Mouse (Mus musculus) MEL (cell line): ENCODE measurements around the gene Ing5. TPM values are rescaled to one million over a fixed set of nuclear protein-coding genes. Genes with fewer than 3 reads are reported as not detected.
"Not testable (repeated sequence)": the region's sequence is repeated elsewhere in the genome, so short reads cannot be mapped to it uniquely, and the experiment has no call there.

Experiments used
- DNase-seq: peaks from one replicate; pipeline ENCODE4 v3.0.0; 2011; ENCODE audit warnings: low read depth, low spot score
- H3K27ac ChIP-seq: 2 replicates; pipeline ENCODE4 v1.5.1; 2012; ENCODE audit warnings: low read depth, mild to moderate bottlenecking, control low read depth, low read length, moderate library complexity; ENCODE audit not compliant: control insufficient read depth
- H3K27me3 ChIP-seq, 2 experiments: fragments of 150-350 bp in 1 of 2; sonication (generic) in 1 of 2; 2 replicates each; pipeline ENCODE4 v1.6.1; 2012; ENCODE audit warnings: low read length in 2 of 2, mild to moderate bottlenecking in 2 of 2, improper control_type of control experiment in 1 of 2, moderate library complexity in 1 of 2; ENCODE audit not compliant: insufficient read depth in 2 of 2, control insufficient read depth in 1 of 2
- H3K36me3 ChIP-seq, 2 experiments: 2 replicates each; pipeline ENCODE4 v1.6.1; 2012 to 2014; ENCODE audit warnings: low read length in 2 of 2, improper control_type of control experiment in 1 of 2, inconsistent platforms in 1 of 2, mild to moderate bottlenecking in 1 of 2; ENCODE audit not compliant: insufficient read depth in 2 of 2, control insufficient read depth in 1 of 2
- H3K4me1 ChIP-seq, 2 experiments: fragments of 150-350 bp in 1 of 2; sonication (generic) in 1 of 2; 2 replicates each; pipeline ENCODE4 v1.6.1; 2012; ENCODE audit warnings: low read length in 2 of 2, improper control_type of control experiment in 1 of 2, mild to moderate bottlenecking in 1 of 2; ENCODE audit not compliant: insufficient read depth in 2 of 2, control insufficient read depth in 1 of 2
- H3K4me3 ChIP-seq, 2 experiments: fragments of 150-350 bp in 1 of 2; sonication (generic) in 1 of 2; 2 replicates each; pipeline ENCODE4 v1.5.1; 2012; ENCODE audit warnings: low read depth in 2 of 2, low read length in 2 of 2, mild to moderate bottlenecking in 2 of 2, moderate library complexity in 2 of 2, control low read depth in 1 of 2, improper control_type of control experiment in 1 of 2; ENCODE audit not compliant: control insufficient read depth in 1 of 2, insufficient read depth in 1 of 2
- H3K79me2 ChIP-seq: 2 replicates; pipeline ENCODE4 v1.6.1; 2012; ENCODE audit warnings: mild to moderate bottlenecking, low read length, moderate library complexity; ENCODE audit not compliant: control insufficient read depth, poor library complexity, insufficient read depth
- H3K9ac ChIP-seq: 2 replicates; pipeline ENCODE4 v1.6.1; 2012; ENCODE audit warnings: low read depth, mild to moderate bottlenecking, control low read depth, low read length, moderate library complexity; ENCODE audit not compliant: control insufficient read depth, poor library complexity, severe bottlenecking
- H3K9me3 ChIP-seq: fragments of 150-350 bp; sonication (generic); replicated peaks from 2 replicates; pipeline ENCODE4 v1.6.1; 2012; ENCODE audit warnings: mild to moderate bottlenecking, low read length, improper control_type of control experiment, moderate library complexity; ENCODE audit not compliant: insufficient read depth
- CHD1 ChIP-seq: IDR thresholded peaks from 2 replicates; pipeline ENCODE4 v1.6.1; 2012; ENCODE audit warnings: low read depth, mild to moderate bottlenecking, inconsistent platforms, low read length, improper control_type of control experiment
- CHD2 ChIP-seq: IDR thresholded peaks from 2 replicates; pipeline ENCODE4 v1.6.1; 2011; ENCODE audit warnings: low read length, improper control_type of control experiment
- CTCF ChIP-seq, 3 experiments: IDR thresholded peaks in 2 of 3; conservative IDR thresholded peaks in 1 of 3; 2 replicates each; pipeline ENCODE4 v1.5.1; 2011 to 2012; ENCODE audit warnings: low read length in 3 of 3, low read depth in 2 of 3, mild to moderate bottlenecking in 2 of 3, improper control_type of control experiment in 1 of 3, inconsistent platforms in 1 of 3, mixed read lengths in 1 of 3, moderate library complexity in 1 of 3; ENCODE audit not compliant: control insufficient read depth in 1 of 3, insufficient read depth in 1 of 3, poor library complexity in 1 of 3, severe bottlenecking in 1 of 3
- E2F4 ChIP-seq: IDR thresholded peaks from 2 replicates; pipeline ENCODE4 v1.6.1; 2011; ENCODE audit warnings: low read depth, low read length, improper control_type of control experiment, borderline replicate concordance
- ELF1 ChIP-seq: IDR thresholded peaks from 2 replicates; pipeline ENCODE4 v1.6.1; 2014; ENCODE audit warnings: low read depth, mild to moderate bottlenecking, inconsistent platforms, low read length, improper control_type of control experiment, moderate library complexity
- EP300 ChIP-seq, 2 experiments: IDR thresholded peaks; 2 replicates each; pipeline ENCODE4 v1.6.1; 2011; ENCODE audit warnings: improper control_type of control experiment in 2 of 2, low read length in 2 of 2, low read depth in 1 of 2, mild to moderate bottlenecking in 1 of 2
- GABPA ChIP-seq: IDR thresholded peaks from 2 replicates; pipeline ENCODE4 v1.6.1; 2012; ENCODE audit warnings: low read depth, mild to moderate bottlenecking, inconsistent platforms, low read length, improper control_type of control experiment, moderate library complexity
- GATA1 ChIP-seq: IDR thresholded peaks from 2 replicates; pipeline ENCODE4 v1.6.1; 2011; ENCODE audit warnings: low read depth, low read length, improper control_type of control experiment
- JUND ChIP-seq: IDR thresholded peaks from 2 replicates; pipeline ENCODE4 v1.6.1; 2011; ENCODE audit warnings: low read depth, mild to moderate bottlenecking, improper control_type of control experiment, low read length
- MAFK ChIP-seq: IDR thresholded peaks from 2 replicates; pipeline ENCODE4 v1.6.1; 2011; ENCODE audit warnings: low read depth, mild to moderate bottlenecking, low read length, improper control_type of control experiment, borderline replicate concordance
- MAX ChIP-seq: IDR thresholded peaks from 2 replicates; pipeline ENCODE4 v1.6.1; 2011; ENCODE audit warnings: low read length, improper control_type of control experiment
- MEF2A ChIP-seq: IDR thresholded peaks from 2 replicates; pipeline ENCODE4 v1.6.1; 2014; ENCODE audit warnings: low read depth, mild to moderate bottlenecking, inconsistent platforms, low read length, improper control_type of control experiment; ENCODE audit not compliant: poor library complexity, insufficient replicate concordance, severe bottlenecking; ENCODE audit errors: extremely low read depth
- MYB ChIP-seq: IDR thresholded peaks from 2 replicates; pipeline ENCODE4 v1.6.1; 2011; ENCODE audit warnings: mild to moderate bottlenecking, low read depth, low read length, improper control_type of control experiment
- MYC ChIP-seq: IDR thresholded peaks from 2 replicates; pipeline ENCODE4 v1.6.1; 2011; ENCODE audit warnings: low read depth, mild to moderate bottlenecking, low read length, improper control_type of control experiment, moderate library complexity
- NELFE ChIP-seq: IDR thresholded peaks from 2 replicates; pipeline ENCODE4 v1.6.1; 2011; ENCODE audit warnings: low read depth, low read length, improper control_type of control experiment
- NRF1 ChIP-seq: IDR thresholded peaks from 2 replicates; pipeline ENCODE4 v1.6.1; 2014; ENCODE audit warnings: low read depth, mild to moderate bottlenecking, inconsistent platforms, low read length, improper control_type of control experiment, moderate library complexity; ENCODE audit not compliant: poor library complexity, insufficient read depth, severe bottlenecking
- POLR2AphosphoS2 ChIP-seq: IDR thresholded peaks from 2 replicates; pipeline ENCODE4 v1.6.1; 2011; ENCODE audit warnings: low read length, improper control_type of control experiment
- POLR2AphosphoS5 ChIP-seq: IDR thresholded peaks from 2 replicates; pipeline ENCODE4 v1.6.1; 2012; ENCODE audit warnings: low read depth, borderline replicate concordance, mild to moderate bottlenecking, inconsistent platforms, low read length, moderate library complexity, mixed read lengths
- RAD21 ChIP-seq: IDR thresholded peaks from 2 replicates; pipeline ENCODE4 v1.6.1; 2011; ENCODE audit warnings: mild to moderate bottlenecking, low read depth, low read length, improper control_type of control experiment
- SIN3A ChIP-seq: IDR thresholded peaks from 2 replicates; pipeline ENCODE4 v1.6.1; 2012; ENCODE audit warnings: low read length, improper control_type of control experiment, inconsistent platforms
- SMC3 ChIP-seq: IDR thresholded peaks from 2 replicates; pipeline ENCODE4 v1.6.1; 2011; ENCODE audit warnings: low read depth, low read length, improper control_type of control experiment
- TAL1 ChIP-seq: IDR thresholded peaks from 2 replicates; pipeline ENCODE4 v1.6.1; 2012; ENCODE audit warnings: mild to moderate bottlenecking, inconsistent platforms, low read length, moderate library complexity, mixed read lengths
- TCF12 ChIP-seq: IDR thresholded peaks from 2 replicates; pipeline ENCODE4 v1.6.1; 2014; ENCODE audit warnings: low read depth, mild to moderate bottlenecking, inconsistent platforms, low read length, improper control_type of control experiment, moderate library complexity
- USF2 ChIP-seq, 2 experiments: IDR thresholded peaks; 2 replicates each; pipeline ENCODE4 v1.6.1; 2011 to 2012; ENCODE audit warnings: improper control_type of control experiment in 2 of 2, low read length in 2 of 2, borderline replicate concordance in 1 of 2, inconsistent platforms in 1 of 2, low read depth in 1 of 2, mild to moderate bottlenecking in 1 of 2; ENCODE audit not compliant: insufficient read depth in 1 of 2
- ZC3H11A ChIP-seq: IDR thresholded peaks from 2 replicates; pipeline ENCODE4 v1.6.1; 2012; ENCODE audit warnings: low read depth, mild to moderate bottlenecking, inconsistent platforms, low read length, improper control_type of control experiment
- ZMIZ1 ChIP-seq: IDR thresholded peaks from 2 replicates; pipeline ENCODE4 v1.6.1; 2012; ENCODE audit warnings: low read depth, mild to moderate bottlenecking, inconsistent platforms, low read length, improper control_type of control experiment, moderate library complexity
- polyA plus RNA-seq, 2 experiments: library from polyadenylated mRNA; stranded (reverse) in 1 of 2; unstranded in 1 of 2; fragments of >175 nt in 1 of 2; fragments of >200 nt in 1 of 2; gene quantifications; 2 replicates each; pipeline versions ENCODE4 v1.2.1 to v1.2.4; 2012; ENCODE audit warnings: low replicate concordance in 2 of 2, low read depth in 1 of 2; ENCODE audit not compliant: insufficient read length in 2 of 2, insufficient read depth in 1 of 2, missing spikeins in 1 of 2
- total RNA-seq: library from RNA; depleted of rRNA; stranded (reverse); fragments of 300-350 nt; gene quantifications from 2 replicates; pipeline ENCODE4 v1.2.3, GENCODE M21; 2012

Ing5 gene
- total and polyA plus RNA-seq, 3 experiments: 27.6 to 29.2 TPM; not detected in 1

- no peaks in the 10 kb centered on the region for H3K36me3 ChIP-seq
- H3K9me3 ChIP-seq: no peaks in the 10 kb centered on the region
- H3K27me3 ChIP-seq: no peaks in the 10 kb centered on the region
- no peak overlapping the region for H3K4me3 ChIP-seq
- DNase-seq: no peak
- H3K9ac ChIP-seq: no peak overlapping the region
- no peaks in the 10 kb centered on the region for H3K79me2 ChIP-seq
- no peaks in the 10 kb centered on the region for H3K4me1 ChIP-seq
- TF ChIP-seq EP300 (IDR thresholded peaks at IDR 0.05; ENCODE audit: low read depth in 1 of 2, low read length in 2 of 2) (no peak), NRF1 (no peak), MYC (no peak), TAL1 (no peak), ELF1 (no peak), POLR2AphosphoS2 (no peak), JUND (no peak), CTCF (IDR thresholded peaks at IDR 0.05 in 2 of 3, conservative IDR thresholded peaks at IDR 0.05 in 1 of 3; ENCODE audit: control insufficient read depth in 1 of 3, insufficient read depth in 1 of 3, low read depth in 2 of 3, low read length in 3 of 3, poor library complexity in 1 of 3, severe bottlenecking in 1 of 3) (no peak), GABPA (no peak), NELFE (no peak), CHD1 (no peak), USF2 (IDR thresholded peaks at IDR 0.05; ENCODE audit: borderline replicate concordance in 1 of 2, insufficient read depth in 1 of 2, low read depth in 1 of 2, low read length in 2 of 2) (no peak), POLR2AphosphoS5 (no peak), MEF2A (no peak), SMC3 (no peak), MYB (no peak)
- H3K27ac ChIP-seq: no peak overlapping the region
Observed at GRCm38 (mm10) chr1:93857991-93858390, 54.2 kb downstream of the Ing5 start.

- TF ChIP-seq MAFK: no peak
- TF ChIP-seq MEF2A: no peak
- no peak for TF ChIP-seq SMC3
- TF ChIP-seq E2F4: no peak
- TF ChIP-seq ELF1: no peak
- no peak for TF ChIP-seq CHD1
- TF ChIP-seq SIN3A: no peak
- TF ChIP-seq CHD2: no peak
- TF ChIP-seq RAD21: no peak
- TF ChIP-seq MAX: no peak
- no peak for TF ChIP-seq GABPA
- TF ChIP-seq ZC3H11A: no peak
- no peak for TF ChIP-seq ZMIZ1
- TF ChIP-seq TCF12: no peak
- TF ChIP-seq GATA1: no peak
- TF ChIP-seq, all 39 proteins: peak for 0
- Histone ChIP-seq H3K4me3 (no peak overlapping the region), H3K27me3 (no peaks in the 10 kb centered on the region)
Observed at GRCm38 (mm10) chr1:93859619-93860018, 55.9 kb downstream of the Ing5 start.

GRCm38 (mm10) chr1:93861048-93861447 lies 57.3 kb downstream of the Ing5 start, which contains the start of gene Gal3st2:
Gal3st2 (plus strand) TSS chr1:93861306.
- H3K27ac ChIP-seq, H3K27me3 ChIP-seq, DNase-seq, H3K9me3 ChIP-seq, H3K4me1 ChIP-seq, H3K79me2 ChIP-seq, H3K4me3 ChIP-seq, H3K36me3 ChIP-seq, H3K9ac ChIP-seq: not testable (repeated sequence)

More at GRCm38 (mm10) chr1:93859619-93860018, 55.9 kb downstream of the Ing5 start:
- DNase-seq: no peak
- H3K27ac ChIP-seq: no peak overlapping the region
- no peaks in the 10 kb centered on the region for H3K9me3 ChIP-seq
- H3K4me1 ChIP-seq: no peaks in the 10 kb centered on the region
- H3K36me3 ChIP-seq: no peaks in the 10 kb centered on the region
- H3K79me2 ChIP-seq: no peaks in the 10 kb centered on the region
- no peak overlapping the region for H3K9ac ChIP-seq
